Mouse (Mus musculus) common myeloid progenitor, adult 5-6 weeks (primary cell): ENCODE measurements around the gene Yjefn3. TPM values are rescaled to one million over a fixed set of nuclear protein-coding genes. Genes with fewer than 3 reads are reported as not detected.

ENCODE experiments used
- ATAC-seq: replicated peaks from 2 replicates; pipeline ENCODE4 v1.8.0; 2016; ENCODE audit warnings: low read depth, mild to moderate bottlenecking, moderate TSS enrichment, inconsistent platforms; ENCODE audit not compliant: poor library complexity, severe bottlenecking
- total RNA-seq: library from RNA; stranded (forward); fragments of 200-1000, 187-1606 nt; gene quantifications from 2 replicates; pipeline ENCODE4 v1.2.3, GENCODE M21; 2017

Yjefn3 gene
- total RNA-seq, 1 experiment from 2014 or later, result not detected

- ATAC-seq, result no peak
Measured at GRCm38 (mm10) chr8:69882833-69883600, 19.5 kb downstream of the Yjefn3 start.

GRCm38 (mm10) chr8:69882021-69882756, 20.3 kb downstream of the Yjefn3 start:
- ATAC-seq, result no peak

DNA sequence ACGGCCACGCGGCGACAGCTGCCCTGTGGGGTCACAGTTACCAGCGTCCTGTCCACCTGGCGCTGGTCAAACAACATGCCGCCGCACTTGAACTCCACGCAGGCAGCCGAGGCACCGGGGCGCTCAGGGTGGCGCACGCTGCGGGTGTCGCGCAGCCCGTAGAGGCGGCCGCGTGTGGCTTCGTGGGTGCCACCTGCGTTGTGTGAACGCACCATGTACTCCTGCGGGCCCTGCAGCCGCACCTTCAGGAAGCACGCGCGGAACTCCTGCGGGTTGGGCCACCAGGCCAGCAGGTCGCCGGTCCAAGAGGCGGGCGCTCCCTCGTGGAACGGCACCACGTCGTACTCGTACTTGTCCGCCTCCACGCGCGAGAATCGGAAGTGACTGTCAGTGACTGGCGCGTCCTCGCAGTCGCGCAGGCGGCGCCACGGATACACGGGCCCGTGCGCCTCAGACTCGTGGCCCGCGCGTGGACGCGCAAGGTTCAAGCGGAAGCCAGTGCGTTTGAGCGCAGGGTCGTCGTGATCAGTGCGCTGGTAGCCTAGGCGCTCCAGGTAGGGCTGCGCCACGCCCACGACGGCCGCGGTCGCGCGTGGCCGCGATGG, 21.1 kb downstream of the Yjefn3 start:
- ATAC-seq, result no peak

DNA sequence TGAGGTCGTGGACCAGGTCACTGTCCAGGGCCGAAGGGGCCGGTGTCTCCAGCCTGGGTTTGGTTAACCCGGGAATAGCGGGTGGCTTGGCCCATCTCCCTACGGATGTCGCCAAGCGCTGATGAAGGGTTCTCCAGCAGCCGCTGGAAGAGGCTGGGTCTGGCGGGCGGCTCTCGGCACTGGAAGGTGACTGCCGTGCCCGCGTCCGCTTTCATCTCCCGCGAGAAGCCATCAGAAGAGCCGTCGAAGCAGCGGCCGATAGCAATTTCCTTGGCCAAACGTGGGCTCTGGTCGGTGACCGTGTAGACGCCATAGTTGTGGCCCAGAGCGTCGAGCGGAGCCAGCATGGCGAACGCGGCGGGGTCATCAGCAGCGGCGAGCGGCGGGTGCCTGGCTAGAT, 21.7 kb downstream of the Yjefn3 start:
- no peak for ATAC-seq

DNA sequence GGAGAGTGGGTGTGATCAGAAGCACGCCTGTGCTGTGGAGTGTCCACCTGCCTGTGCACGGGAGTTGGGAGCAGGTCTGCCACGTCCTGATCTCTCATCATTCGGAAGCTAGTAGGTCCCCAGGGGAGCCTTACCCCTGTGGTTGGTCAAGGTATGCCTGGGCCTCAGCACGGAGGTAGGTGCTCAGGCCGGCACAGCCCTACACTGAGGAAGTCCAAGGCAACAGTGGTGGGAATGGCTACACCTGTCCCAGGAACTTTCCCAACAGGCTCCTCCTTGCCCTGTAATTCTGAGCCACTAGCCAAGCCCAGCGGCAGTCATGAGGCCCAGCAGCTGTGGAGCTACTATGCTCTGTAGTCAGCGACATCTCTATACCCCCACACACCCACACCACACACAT, 22.8 kb downstream of the Yjefn3 start:
- ATAC-seq, result no peak

GRCm38 (mm10) chr8:69877992-69878391, 24.5 kb downstream of the Yjefn3 start:
- ATAC-seq, result no peak

DNA sequence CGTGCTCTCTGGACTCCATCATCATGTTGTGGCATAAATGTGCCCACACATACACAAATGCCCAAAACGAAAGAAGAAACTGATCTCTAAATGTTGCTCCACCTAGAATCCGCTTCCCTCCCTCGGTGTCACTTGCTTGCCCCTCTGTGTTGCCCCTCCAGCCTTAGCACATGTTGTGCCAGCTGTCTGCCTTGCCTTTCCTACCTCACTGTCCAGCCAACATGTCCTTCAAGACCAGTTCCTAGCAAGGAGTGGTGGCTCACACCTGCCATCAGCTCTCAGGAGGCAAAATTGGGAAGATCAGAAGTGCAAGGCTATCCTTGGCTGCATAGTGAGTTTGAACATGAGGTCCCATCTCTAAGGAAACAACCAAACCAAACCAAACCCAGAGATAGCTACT, 25.1 kb downstream of the Yjefn3 start:
- ATAC-seq, result no peak

DNA sequence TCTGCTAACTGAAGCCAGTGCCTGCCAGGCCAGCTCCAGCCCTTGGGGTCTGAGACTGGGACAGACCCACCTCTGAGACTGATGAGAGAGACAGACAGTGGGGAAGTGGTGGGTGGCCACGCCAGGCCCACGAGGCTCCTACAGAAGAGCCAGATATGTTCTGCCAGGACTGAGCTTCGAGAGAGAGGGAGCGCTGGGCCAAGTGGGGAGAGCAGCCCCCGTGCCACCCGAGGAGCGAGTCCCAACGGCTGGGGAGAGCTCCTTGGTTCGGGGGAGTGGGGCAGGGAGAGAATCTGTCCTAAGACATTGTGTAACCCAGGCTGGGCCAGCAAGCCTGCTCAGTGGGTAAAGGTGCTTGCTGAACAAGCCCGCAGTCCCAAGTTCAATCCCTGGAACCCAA, 25.5 kb downstream of the Yjefn3 start:
- no peak for ATAC-seq

GRCm38 (mm10) chr8:69876097-69876496, 26.4 kb downstream of the Yjefn3 start:
- ATAC-seq, result no peak

- no peak for ATAC-seq
Measured at GRCm38 (mm10) chr8:69874654-69875053, 27.9 kb downstream of the Yjefn3 start.

DNA sequence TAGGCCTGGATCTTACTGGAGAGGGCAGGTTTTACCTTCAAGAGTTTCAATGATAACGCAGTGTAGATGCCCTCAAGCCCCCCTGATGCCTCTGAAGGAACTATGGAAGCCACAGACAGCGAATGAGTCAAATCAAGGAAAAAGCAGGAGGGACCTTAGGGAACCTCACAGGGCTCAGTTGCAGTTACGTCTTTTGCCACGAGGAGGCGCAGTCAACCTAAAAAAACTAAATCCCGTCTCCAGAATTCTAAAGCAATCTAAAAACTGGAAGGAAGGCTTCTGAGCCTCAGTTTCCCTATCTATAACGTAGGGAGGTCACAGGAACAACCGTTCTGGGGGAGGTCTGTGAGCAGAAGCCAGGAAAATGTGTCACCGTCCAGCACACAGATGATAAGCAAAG, 28.4 kb downstream of the Yjefn3 start:
- ATAC-seq, result peak; percentile 67

DNA sequence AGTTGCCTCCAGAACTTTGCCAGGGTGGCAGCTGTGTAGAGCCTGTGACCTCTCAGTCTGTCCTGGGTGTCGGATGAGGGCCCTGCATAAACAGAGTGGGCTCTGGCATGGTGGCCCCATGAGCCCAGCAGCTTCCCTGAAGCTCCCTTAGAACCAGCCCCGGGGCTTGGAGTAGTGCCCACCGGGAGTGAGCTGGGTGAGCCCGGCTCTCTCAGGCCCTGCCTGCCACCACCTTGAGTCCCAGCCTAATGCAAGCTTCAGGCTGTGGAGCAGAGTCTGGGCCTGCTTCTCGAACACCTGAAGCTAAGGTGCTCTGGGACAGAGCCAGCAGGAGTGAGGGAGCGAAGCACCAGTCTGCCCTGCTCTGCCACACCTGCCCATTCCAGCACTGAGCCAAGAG, 31.6 kb downstream of the Yjefn3 start:
- no peak for ATAC-seq

- ATAC-seq, result no peak
Measured at GRCm38 (mm10) chr8:69870003-69870765, 32.3 kb downstream of the Yjefn3 start.

- ATAC-seq, result no peak
Measured at GRCm38 (mm10) chr8:69867696-69868326, 34.7 kb downstream of the Yjefn3 start.

DNA sequence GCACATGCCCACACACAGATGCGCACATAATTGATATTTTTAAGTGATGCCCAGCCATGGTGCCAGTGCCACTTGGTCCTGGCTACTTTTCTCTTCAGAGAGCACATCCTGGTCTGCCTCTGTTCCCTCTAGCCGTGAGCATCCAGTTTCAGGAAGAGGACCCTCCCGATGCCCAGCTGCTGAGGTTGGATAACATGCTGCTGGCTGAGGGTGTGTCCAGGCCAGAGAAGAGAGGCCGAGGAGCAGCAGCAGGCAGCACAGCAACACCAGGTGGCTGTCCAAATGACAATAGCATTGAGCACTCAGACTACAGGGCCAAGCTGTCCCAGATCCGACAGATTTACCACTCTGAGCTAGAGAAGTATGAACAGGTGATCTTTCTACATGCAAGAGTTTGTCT, 38.3 kb downstream of the Yjefn3 start:
- ATAC-seq, result no peak

DNA sequence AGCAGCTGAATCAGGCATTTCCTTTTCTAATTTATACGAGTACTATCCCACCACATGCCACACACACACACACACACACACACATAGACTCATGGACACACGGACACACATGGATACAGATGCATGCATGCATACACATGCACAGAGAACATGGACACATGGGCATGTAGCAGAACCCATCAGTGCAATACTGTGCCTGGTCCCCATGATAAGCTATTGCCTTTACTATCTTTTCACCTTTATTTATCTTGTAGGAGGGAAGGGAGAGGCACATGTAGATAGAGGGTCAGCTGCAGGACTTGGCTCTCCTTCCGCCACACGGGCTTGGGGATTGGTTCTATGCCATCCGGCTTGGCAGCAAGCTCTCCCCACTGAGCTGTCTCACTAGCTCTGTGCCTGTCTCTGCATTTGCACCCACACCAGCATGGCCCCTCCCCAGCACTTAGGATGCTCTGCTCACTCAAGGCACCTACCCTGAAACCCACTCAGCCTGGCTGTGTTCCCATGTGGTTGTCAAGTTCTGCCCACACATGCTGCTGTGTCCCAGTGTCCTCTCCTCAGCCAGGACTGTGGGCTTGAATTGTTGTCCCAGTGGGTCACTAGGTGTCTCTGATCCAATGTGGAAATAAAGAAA, 39.0 kb downstream of the Yjefn3 start:
- no peak for ATAC-seq

DNA sequence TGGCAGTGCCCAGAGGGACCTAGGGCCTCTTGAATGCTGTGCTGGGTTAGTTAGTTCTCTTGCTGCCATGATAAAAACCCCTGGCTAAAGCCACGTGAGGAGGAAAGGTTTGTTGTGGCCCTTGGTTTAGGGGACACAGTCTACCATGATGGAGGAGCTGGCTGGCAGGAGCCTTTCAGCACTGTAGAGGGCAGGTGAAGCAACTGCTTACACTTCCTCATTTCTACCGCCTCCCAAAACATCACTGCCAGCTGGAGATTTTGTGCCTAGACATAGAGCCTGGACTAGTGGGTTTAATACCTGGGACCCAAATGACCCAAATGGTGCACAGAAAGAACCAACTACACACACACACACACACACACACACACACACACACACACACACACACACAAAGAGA, 41.3 kb downstream of the Yjefn3 start:
- ATAC-seq, result no peak

- peak; percentile 57 for ATAC-seq
Measured at GRCm38 (mm10) chr8:69860807-69861206, 41.7 kb downstream of the Yjefn3 start.

GRCm38 (mm10) chr8:69853869-69854268, 48.6 kb downstream of the Yjefn3 start:
- no peak for ATAC-seq
